Mouse (Mus musculus): ENCODE results near the gene Atmin. TPM values are rescaled to one million over a fixed set of nuclear protein-coding genes. Genes with fewer than 3 reads are reported as not detected.

Atmin gene
- 5.9 and 8.7 TPM in 2 replicates for polyA plus RNA-seq (2015; fragmentation: Nextera tagmentation; extraction: Ambion mirVana)

GRCm38 (mm10) chr8:116943161-116943554, at the start of gene Atmin:
Gene Atmin, plus strand, starts transcription at chr8:116943393.

DNA sequence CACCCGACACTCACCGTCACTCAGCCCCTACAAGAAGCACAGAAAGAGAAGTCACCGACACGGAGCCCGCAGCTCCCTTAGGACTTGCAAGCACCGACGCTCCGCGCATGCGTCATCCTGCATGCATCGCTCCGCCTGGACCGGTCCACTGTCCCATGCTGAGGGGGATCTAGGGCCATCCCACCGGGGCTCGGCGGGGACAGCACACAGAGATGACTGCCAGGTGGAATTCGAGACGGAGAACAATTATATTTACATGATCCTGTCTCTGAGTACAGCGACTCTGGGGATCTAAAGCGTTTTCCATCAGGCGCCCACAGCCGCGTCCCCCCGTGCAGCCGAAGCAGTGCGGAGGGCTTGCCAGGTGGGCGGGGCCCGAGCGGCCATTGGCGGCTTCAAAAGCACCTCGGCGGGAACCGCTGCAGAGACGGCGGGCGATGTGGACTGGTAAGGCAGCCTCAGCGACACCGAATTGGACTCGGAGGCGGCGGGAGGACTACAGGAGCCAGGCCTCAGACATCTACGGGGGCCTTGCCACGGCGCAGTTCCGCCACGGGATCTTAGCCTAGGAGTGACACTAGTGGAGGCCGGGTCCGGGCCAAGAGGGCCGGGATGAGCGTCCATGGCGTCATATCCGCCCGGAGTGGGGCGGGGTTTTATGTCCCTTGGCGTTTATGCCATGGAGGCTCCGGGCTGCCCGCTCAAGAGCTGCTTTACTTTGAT, 21.7 kb upstream of the Atmin start, which contains the start of the genes Cmc2 and Cenpn:
Cmc2 (minus strand) TSS at position 119 of the 723 bp plus-strand sequence.
Cenpn (plus strand) TSS at position 394 of the 723 bp plus-strand sequence.

GRCm38 (mm10) chr8:116978631-116979256, 35.6 kb downstream of the Atmin start, which contains the start of gene 1700030J22Rik:
Gene 1700030J22Rik, minus strand, starts transcription at chr8:116978959.

GRCm38 (mm10) chr8:116993095-116993867, 50.1 kb downstream of the Atmin start, which contains the start of gene Gcsh:
Gene Gcsh, minus strand, starts transcription at chr8:116993537.

Other genes starting within 250 kb of the Atmin start
- 4.0 and 7.0 TPM in 2 replicates for gene Cdyl2, start 210.4 kb upstream of the Atmin start, polyA plus RNA-seq (2015; fragmentation: Nextera tagmentation; extraction: Ambion mirVana)
- 152 and 195 TPM in 2 replicates for gene Cmc2, start 21.9 kb upstream of the Atmin start, polyA plus RNA-seq (2015; fragmentation: Nextera tagmentation; extraction: Ambion mirVana)
- 8.5 and 14.0 TPM in 2 replicates for gene Cenpn, start 21.7 kb upstream of the Atmin start, polyA plus RNA-seq (2015; fragmentation: Nextera tagmentation; extraction: Ambion mirVana)
- 0.70 and 0.88 TPM in 2 replicates for gene 1700030J22Rik, start 35.6 kb downstream of the Atmin start, polyA plus RNA-seq (2015; fragmentation: Nextera tagmentation; extraction: Ambion mirVana)
- 89.1 and 125 TPM in 2 replicates for gene Gcsh, start 50.1 kb downstream of the Atmin start, polyA plus RNA-seq (2015; fragmentation: Nextera tagmentation; extraction: Ambion mirVana)
- gene Pkd1l2, start 139.1 kb downstream of the Atmin start, polyA plus RNA-seq (2015; fragmentation: Nextera tagmentation; extraction: Ambion mirVana) = 1.3 and 3.3 TPM in 2 replicates
- gene Bco1, start 152.5 kb downstream of the Atmin start, polyA plus RNA-seq (2015; fragmentation: Nextera tagmentation; extraction: Ambion mirVana) = 0.19 and 0.32 TPM in 2 replicates
- 1.4 and 1.8 TPM in 2 replicates for gene Gan, start 214.7 kb downstream of the Atmin start, polyA plus RNA-seq (2015; fragmentation: Nextera tagmentation; extraction: Ambion mirVana)